Mouse (Mus musculus): ENCODE measurements around the gene Dhcr24. TPM values are rescaled to one million over a fixed set of nuclear protein-coding genes. Genes with fewer than 3 reads are reported as not detected.

Dhcr24 gene
- total RNA-seq, 2 experiments from 2014 or later = 54.2 to 88.2 TPM

DNA sequence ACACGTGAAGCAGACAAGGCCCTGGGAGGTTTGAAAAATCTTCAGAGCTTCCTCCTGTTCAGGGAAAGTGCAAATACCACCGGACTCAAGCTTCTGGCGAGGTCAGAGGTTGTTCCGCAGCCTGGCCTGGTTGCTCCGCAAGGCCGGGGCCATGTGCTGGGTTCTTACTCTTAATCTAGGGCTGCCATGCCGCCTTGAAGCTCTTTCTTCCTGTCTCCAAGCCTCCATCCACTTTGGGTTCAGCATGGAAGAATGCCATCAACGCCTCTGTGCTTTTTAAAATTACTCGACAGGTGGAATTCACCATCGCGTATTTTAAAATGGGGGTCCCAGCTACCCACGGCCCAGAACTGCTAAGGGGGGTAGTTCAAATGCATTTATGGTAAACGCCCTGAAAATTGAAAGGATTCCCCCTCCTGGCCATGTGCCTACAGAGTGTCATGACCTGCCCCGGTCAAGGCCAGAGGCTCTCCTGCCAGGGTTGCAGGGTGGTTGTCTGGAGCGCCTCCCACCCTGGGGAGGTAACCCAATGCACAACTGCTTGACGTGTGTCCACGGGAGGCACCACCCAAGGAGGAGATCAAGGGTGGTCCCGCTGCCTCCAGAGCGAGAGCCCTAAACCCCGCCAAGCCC, 509 bp upstream of the Dhcr24 start:
- no peak for DNase-seq

- no peak for DNase-seq
These were observed 1.2 kb downstream of the Dhcr24 start for GRCm38 (mm10) chr4:106562006-106562405.

DNA sequence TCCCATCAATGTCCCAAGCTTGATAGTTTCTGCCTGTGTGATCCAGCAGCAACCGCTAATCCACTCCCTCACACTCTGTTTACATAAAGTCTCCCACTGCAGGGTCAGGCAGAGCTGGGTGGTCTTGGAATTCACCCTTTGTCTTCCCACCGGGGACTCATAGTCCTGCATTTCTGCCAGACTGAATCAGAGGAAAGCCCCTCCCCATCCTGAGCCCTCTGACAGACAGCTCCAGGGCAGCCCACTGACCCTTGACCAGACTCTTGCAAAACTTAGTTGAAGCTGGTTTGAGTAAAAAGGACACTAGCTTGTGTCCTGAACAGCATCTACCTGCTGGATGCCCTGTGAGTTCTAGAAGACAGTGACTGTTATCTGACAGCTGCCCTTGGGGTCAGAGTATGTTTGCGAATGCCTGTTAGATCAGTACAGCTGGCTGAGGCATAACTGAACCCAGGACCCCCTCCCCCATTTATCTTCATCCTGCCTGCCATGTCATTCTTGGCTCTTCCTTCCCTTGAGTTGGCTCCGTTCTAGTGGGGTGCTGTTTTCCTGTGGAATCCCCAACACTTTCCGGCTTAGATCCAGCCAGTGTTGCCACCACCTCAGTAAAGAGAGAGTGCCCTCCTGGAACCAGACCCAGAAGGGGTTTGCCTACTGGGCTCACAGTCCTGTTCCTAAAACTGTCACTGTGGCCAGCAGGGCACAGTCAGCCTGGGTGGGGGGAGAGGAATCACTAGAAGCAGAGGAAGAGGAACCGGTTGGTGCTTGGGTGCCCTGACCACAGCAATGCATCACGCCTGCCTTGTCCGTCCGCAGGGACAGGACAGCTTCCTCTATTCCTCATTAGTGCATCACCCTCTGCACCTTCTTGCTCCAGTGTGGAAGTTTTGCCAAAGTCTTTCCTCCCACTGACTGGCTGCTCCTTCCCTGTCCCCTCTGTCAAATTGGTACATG, 2.3 kb downstream of the Dhcr24 start:
- no peak for DNase-seq

DNA sequence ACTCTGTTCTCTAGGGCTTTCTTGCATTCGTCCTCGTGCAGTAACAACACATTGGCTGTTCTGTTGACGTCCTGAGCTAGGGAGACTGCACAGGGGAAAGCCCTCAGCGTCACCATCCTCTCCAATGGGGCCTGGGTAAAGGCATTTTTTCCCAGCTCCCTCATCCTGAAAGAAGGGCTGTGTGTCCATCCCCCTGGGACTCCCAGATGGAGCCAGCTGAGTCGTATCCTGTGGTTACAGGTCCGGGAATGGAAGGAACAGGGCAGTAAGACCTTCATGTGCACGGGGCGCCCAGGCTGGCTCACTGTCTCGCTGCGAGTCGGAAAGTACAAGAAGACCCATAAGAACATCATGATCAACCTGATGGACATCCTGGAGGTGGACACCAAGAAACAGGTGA, 3.3 kb downstream of the Dhcr24 start:
- no peak for DNase-seq

- DNase-seq = no peak
These were observed 8.8 kb downstream of the Dhcr24 start for GRCm38 (mm10) chr4:106569680-106570079.

GRCm38 (mm10) chr4:106571081-106571724, 10.4 kb downstream of the Dhcr24 start:
- DNase-seq = no peak

GRCm38 (mm10) chr4:106575022-106575421, 14.2 kb downstream of the Dhcr24 start:
- DNase-seq = no peak

DNA sequence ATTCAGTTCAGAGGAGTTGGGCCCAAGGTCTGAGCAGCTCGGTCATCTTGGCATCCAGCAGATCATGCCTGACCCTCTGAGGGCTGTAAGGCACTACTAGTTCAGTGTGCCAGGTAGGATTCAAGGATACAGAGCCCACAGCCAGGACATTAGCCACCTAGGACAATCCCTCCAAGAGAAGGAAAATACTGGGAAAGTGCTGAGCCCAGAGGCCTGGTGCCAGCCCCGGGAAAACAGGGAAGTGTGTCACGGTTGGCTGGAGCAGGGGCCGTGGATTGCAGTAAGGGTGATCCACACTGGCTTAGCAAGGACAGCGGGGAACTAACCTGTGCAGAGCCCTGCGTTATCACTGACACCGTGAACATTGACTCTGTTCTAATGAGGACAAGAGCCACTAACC, 16.7 kb downstream of the Dhcr24 start:
- no peak for DNase-seq

DNA sequence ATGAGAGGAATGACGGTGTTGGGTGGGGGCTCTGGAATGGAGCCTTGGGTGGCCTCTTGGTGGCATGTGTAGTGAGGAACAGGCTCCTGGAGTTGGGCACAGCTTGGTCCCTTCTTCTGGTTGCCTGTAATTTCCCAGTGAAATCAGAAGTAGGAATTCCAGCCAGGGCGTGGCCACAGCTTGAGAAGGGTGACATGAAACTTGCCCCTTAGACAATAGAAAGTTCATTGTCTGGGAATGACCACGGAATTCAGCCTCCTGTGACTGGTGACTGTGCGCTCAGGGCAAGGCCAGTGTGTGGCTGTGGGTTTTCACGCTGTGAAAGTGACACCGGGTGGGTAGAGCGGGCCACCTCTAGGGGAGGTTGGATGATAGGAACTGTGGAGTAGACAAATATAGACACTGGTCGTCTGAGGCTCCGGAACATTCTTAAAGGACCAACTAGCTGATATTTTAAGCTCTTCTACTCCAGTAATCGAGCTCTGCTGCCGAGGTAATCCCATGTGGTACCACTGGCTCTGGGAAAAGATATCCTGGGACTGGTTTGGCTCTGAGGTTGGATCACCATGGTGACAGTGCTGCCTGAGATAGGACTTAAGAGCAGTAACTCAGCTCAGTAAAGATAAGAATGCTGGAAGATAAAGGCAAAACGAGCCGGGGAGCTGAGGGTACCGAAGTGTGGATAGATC, 20.5 kb downstream of the Dhcr24 start:
- DNase-seq = no peak

- DNase-seq = no peak
These were observed 21.0 kb downstream of the Dhcr24 start for GRCm38 (mm10) chr4:106581865-106582204.

GRCm38 (mm10) chr4:106582428-106583153, 21.8 kb downstream of the Dhcr24 start:
- no peak for DNase-seq

- DNase-seq = no peak
These were observed 23.8 kb downstream of the Dhcr24 start for GRCm38 (mm10) chr4:106584665-106585064.

DNA sequence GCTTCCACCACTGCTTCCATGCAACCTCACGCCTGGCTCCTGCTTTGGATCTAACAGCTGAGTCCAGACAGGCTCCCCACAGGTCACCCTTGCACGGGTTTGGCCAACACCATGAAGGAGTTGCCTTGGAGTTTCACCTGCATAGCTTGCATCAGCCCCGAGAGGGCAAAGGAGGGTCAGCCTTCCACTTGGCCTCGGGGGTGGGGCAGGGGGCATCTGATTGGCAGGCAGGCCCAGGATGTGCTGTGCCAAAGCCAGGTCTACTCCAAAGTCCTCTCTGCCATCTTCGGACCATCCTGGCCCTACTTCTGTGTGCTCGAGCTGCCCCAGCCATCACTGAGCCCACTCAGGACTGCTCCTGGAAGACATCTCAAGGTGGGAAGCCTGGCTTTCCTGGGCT, 26.2 kb downstream of the Dhcr24 start:
- DNase-seq = no peak

- DNase-seq = no peak
These were observed 29.3 kb downstream of the Dhcr24 start for GRCm38 (mm10) chr4:106590142-106590541.

DNA sequence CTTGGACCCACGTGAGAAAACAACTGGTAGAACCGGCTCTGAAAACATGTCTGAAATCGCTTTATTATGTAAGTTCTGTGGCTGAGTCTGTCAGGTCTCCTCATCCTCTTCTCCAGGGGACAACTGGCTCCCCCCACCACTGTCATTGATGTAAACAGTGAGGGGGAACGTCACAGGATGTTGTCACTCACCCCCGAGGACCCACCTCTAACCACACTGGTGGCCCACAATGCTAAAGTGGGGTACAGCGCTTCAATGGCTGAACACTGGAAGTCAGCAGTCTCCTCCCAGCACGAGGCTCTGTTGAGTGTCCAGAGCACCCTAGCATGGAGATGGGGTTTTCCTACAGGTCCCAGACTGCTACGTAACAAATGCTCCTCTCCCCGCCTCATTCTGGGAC, 30.0 kb downstream of the Dhcr24 start:
- DNase-seq = no peak

DNA sequence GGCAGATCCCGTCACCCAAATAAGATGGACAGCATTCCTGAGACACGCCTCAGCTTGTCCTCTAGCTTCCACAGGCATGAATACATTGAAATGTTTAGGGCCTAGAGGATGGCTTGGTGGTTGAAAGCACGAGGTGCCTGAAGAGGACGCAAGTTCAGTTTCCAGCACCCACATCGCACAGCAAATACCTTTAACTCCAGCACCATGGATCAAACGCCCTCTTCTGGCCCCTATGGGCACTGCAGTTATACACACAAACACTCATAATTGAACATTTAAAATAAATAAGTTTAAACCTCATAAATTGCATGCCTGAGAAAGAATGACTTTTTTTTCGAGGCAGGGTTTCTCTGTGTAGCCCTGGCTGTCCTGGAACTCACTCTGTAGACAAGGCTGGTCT, 32.8 kb downstream of the Dhcr24 start:
- DNase-seq = no peak

DNA sequence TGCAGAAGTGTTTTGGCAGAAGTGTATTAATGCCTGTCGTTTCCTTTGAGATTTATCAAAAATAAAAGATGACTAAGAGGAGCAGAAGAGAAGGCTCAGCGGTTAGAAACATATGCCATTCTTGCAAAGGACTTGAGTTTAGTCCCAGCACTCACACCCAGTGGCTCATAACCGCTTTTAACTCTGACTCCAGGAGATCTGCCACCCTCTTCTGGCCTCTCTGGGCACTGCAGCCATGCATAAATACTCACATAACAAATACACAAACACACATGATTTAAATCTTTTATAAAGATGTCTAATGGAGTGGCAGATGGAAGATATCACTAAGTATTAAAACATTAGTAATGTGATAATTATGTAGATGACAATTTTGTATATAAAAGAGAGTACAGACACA, 35.4 kb downstream of the Dhcr24 start:
- no peak for DNase-seq

DNA sequence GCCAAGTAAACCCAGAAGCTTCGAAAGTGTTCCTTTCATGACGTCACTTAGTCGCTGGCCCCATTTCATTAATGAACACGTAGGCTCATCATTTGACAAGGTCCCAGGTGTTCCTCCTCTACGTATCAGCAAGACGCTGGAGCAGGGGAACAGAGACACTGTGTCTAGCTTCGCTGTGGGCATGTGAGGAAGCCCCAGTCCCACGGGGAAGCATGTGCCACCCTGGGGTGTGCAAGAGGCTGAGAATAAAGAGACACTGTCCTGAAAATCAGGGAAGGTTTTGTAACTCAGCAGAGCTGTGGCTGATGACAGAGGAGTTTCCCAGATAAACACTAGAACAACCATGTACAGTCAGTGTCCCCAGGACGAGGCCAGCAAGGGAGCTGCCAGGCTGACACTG, 36.2 kb downstream of the Dhcr24 start:
- DNase-seq = no peak

- DNase-seq = no peak
These were observed 36.9 kb downstream of the Dhcr24 start for GRCm38 (mm10) chr4:106597741-106598140.

- DNase-seq = no peak
These were observed 38.6 kb downstream of the Dhcr24 start for GRCm38 (mm10) chr4:106599415-106599814.

GRCm38 (mm10) chr4:106600770-106601169, 39.9 kb downstream of the Dhcr24 start:
- no peak for DNase-seq
